Mouse (Mus musculus) layer of hippocampus, adult 18-20 months (tissue): ENCODE measurements around the gene Cyb5r1. TPM values are rescaled to one million over a fixed set of nuclear protein-coding genes. Genes with fewer than 3 reads are reported as not detected.
"Not testable (repeated sequence)": the region's sequence is repeated elsewhere in the genome, so short reads cannot be mapped to it uniquely, and the experiment has no call there.

Experiments used
- DNase-seq, 2 experiments: peaks; one replicate each; pipeline ENCODE4 v3.0.0; 2022; ENCODE audit warnings: low spot score in 2 of 2
- total RNA-seq, 2 experiments: library from RNA; stranded (reverse); gene quantifications; 2 replicates each; pipeline ENCODE4 v1.2.3; 2021

Gene Cyb5r1
- total RNA-seq, 2 experiments from 2014 or later: 30.1 to 33.0 TPM

GRCm38 (mm10) chr1:134414038-134414437, 8.7 kb downstream of the Cyb5r1 start:
- no peak for DNase-seq

GRCm38 (mm10) chr1:134414501-134415167, 9.3 kb downstream of the Cyb5r1 start:
- no peak for DNase-seq

DNA sequence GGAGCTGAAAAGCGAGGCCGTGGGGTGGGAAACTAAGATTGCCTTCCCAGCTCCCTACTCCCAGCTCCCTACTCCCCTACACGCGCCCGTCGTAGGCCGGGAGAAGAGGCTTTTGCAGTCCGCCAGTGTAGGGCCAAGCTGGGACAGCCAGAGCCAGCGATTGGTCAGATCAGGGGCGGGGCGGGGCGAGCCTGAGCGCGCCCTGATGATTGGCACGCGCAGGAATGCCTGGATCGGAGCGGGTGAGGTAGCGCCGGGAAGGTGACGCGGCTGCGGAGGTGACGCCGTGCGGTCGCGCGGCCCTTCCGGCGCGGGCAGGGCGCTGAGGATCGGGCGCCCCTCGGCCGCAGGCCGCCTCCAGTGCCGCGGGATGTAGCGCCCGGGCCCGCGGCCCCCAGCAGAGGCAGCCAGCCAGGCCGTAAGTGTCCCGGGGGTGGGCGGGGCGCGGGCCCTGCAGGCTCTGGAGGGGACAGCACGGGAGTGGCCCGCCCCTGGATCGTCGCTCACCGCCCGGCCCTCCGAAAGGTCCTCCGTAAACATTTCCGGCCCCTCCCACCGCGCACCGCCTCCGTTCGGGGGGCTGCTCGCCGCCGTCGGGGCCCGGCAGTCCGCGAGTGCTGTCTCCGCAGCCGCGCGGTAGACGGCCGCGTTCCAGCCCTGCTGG, 9.9 kb downstream of the Cyb5r1 start, which contains the start of gene Adipor1:
Adipor1 (plus strand) TSS at position 211 of the 664 bp plus-strand sequence.
- peak; percentile 97 to 98 for DNase-seq

GRCm38 (mm10) chr1:134418414-134418975, 13.1 kb downstream of the Cyb5r1 start:
- DNase-seq: no peak

GRCm38 (mm10) chr1:134419176-134419575, 13.8 kb downstream of the Cyb5r1 start:
- no peak for DNase-seq

DNA sequence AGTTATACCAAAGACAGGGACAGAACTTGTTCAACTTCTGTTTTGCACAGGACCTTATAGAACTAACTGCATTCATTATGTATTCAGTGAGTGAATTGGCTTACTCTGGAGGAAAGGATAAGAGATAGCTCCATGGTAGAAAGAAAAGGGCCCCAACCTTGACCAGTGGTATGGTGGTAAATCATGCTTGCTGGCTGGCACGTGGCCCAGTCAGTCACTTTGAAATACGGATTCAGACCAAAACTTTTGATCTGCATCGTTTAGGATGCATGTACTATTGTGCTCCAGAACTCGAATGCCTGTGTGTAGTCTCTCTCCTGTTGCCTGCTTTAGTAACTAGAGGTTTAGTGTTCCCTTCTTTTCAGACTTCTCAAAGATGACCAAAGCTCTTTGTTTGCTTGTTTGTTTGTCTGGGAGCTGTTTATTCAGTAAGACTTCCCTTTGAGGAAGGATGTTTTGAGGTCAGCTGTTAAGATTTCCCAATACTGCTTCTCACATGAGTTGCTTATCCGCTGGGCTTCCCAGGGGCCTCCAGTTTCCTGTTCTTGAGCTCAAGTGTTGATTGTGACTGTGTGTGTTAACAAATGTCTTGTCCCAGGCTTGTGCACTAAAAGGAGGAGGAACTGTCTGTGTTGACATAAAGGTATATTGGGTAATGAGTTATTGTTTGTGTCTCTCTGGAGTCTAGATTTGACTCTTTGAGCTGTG, 14.5 kb downstream of the Cyb5r1 start:
- DNase-seq: no peak

DNA sequence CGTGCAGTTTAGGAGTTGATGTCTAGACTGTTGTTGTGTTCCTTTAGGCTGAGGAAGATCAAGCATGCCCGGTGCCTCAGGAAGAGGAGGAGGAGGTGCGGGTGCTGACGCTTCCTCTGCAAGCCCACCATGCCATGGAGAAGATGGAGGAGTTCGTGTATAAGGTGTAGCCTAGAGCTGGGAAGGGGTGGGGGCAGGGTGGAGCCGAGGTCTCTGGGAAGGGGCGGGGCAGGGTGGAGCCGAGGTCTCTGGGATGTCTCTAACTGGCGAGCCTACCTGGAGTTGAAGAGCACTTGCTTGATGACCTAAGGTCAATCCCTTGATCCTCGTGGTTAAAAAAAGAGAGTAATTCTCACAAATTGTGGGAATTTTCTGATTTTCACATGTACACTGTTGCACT, 18.6 kb downstream of the Cyb5r1 start:
- no peak for DNase-seq

DNA sequence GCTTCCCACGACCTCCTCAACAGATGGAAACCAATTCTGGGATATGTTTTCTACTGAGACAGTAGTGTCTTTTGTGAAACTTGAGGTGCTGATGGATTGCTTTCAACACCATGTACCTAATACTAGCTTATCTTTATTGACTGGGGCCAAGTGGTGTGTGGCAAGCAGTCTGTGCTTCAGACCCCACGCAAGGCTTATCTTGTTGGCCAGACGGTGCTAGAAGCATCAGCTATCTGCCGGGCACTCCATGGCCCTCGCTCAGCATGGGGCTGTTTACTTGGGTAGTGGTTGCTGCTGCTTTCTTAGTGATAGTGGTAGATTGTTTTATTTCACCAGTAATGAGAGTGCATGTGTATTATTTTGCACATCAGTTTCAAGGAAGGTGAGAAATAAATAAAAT, 20.9 kb downstream of the Cyb5r1 start:
- no peak for DNase-seq

GRCm38 (mm10) chr1:134433002-134433401, 27.6 kb downstream of the Cyb5r1 start:
- DNase-seq: no peak

DNA sequence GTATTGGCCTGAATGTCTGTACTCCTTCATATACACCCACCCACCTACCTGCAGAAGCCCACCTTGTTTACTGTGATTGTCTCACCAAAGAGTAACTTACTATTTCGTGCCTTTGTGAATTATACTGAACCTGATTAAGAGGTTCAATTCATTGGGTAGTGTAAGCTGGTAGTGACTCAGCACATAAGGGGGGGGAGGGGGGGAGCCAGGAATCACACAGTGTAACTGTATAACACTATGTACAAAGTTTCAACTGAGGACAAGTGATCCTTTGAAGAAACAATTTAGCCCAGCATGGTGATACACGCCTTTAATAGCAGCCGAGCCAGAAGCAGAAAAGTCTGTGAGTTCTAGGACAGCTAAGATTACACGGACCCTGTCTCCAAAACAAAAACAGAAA, 28.1 kb downstream of the Cyb5r1 start:
- no peak for DNase-seq

GRCm38 (mm10) chr1:134435414-134435813, 30.1 kb downstream of the Cyb5r1 start:
- no peak for DNase-seq

- no peak for DNase-seq
Measured at GRCm38 (mm10) chr1:134440437-134440836, 35.1 kb downstream of the Cyb5r1 start.

GRCm38 (mm10) chr1:134441737-134442136, 36.4 kb downstream of the Cyb5r1 start:
- not testable (repeated sequence) for DNase-seq

DNA sequence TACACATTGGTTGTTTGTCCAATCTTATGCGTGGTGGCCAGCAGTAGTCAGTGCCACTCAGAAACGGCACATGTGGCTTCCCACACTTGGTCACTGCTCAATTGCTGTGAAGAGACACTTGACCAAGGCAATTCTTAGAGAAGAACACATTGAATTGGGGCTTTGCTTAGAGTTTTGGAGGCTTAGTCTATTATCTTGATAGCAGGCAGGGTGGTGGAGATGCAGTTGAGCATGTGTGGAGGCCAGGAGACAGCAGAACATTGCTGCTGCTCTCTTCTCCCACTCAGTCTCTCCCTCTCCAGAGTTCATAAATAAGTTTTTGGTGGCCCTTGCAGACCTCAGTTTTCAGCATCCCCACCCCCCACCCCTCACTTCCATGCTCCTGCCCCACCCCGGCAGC, 37.0 kb downstream of the Cyb5r1 start:
- no peak for DNase-seq

- not testable (repeated sequence) for DNase-seq
Measured at GRCm38 (mm10) chr1:134443288-134443687, 37.9 kb downstream of the Cyb5r1 start.

DNA sequence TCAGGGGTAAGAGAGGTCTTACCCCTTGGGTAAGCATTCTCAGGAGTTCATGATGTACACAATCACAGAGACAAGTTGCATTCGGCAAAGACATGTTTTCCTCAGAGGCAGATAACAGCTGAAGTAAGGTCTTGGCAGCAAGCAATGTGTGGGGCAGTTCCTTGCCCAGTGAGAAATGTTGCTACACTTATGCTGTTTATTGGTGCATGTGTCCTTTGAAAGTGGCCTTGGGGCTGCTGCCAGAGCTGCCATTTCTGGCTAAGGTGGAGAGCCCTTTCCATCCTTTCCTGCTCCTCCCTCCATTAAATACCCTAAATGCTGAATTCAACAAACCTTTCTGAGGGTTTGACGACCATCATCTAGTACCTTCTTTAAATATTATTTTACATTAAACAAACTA, 40.1 kb downstream of the Cyb5r1 start:
- no peak for DNase-seq

DNA sequence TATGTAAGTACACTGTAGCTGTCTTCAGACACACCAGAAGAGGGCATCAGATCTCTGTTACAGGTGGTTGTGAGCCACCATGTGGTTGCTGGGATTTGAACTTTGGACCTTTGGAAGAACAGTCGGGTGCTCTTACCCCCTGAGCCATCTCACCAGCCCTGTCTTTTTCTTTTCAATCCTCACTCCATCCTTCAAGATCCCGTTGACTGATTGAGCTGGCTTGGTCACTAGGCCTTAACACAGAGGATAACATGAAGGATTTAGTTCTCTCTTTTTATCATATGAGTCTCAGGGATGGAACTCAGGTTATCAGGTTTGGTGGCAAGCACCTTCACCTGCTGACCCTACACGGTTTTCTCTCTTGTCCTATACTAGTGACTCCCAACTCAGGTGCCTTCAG, 43.2 kb downstream of the Cyb5r1 start:
- not testable (repeated sequence) for DNase-seq

DNA sequence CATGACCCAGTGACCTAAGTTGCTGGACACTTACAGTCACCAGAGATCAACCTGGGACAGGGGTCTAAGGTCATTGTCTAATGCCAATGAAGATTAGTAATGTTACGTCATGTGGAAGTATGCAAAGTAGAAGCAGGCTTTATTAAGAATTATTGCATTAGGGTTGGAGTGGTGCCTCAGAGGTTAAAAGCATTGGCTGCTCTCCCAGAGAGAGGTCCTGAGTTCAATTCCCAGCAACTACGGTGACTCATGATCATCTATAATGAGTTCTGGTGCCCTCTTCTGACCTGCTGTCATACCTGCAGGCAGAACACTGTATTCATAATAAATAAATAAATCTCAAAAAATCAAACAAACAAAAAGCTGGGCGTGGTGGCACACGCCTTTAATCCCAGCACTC, 44.8 kb downstream of the Cyb5r1 start:
- DNase-seq: no peak

GRCm38 (mm10) chr1:134450986-134451385, 45.6 kb downstream of the Cyb5r1 start:
- peak in 1 of 2 experiments; percentile 65 for DNase-seq

DNA sequence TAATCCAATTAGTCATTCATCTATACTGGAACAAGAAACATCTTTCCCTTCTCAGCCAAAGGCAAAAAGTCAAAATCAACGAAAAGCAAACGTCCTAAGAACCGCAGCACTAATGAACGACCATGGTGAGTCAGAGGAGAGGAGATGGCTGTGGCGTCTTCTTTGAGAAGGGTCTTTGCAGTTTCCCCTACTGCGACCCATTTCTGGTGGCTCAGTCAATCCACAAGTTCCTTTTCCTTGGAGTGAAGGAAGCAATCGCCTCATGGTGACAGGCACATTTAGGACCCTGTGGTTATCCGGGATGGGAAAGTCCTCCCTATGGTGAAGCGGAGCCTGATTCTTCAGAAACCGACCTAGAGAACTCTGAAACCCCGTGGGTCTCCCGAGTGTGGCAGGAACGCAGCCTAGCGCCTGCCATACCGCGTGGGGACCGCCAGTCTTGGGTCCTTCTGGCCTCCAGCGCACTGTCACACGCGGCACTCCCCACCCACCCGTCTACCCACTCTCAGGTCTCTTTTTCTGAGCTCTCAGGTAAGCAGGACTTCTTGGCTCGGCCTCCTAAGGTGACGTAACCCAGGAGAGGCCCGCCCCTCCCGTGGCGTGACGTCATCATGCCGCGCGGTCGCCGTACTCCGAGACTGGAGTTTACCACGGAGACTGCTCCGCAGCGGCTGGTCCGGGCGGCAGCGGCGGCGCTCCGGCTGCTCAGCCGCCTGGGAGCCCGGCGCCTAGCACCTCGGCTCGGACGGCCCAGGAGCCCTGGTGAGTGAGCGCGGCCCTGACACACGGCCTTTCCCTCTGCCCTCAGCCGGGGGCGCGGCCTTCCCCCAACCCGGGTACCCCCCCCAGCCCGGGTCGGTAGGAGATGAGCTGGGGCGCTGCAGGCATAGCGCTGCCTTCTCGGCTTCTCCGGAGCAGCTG, 49.8 kb downstream of the Cyb5r1 start, which contains the start of gene Klhl12:
Klhl12 (plus strand) TSS at position 628 of the 921 bp plus-strand sequence.
- DNase-seq: peak; percentile 91 to 97

GRCm38 (mm10) chr1:134456060-134456459, 50.7 kb downstream of the Cyb5r1 start:
- DNase-seq: no peak
